Mouse (Mus musculus) lung, postnatal 0 days (tissue): ENCODE measurements around the gene Itpr2. TPM values are rescaled to one million over a fixed set of nuclear protein-coding genes. Genes with fewer than 3 reads are reported as not detected.
A peak's percentile ranks its signal among the peaks of the same experiment; 100 is the strongest.

Experiments used
- ATAC-seq: fragments of 200-750 bp; cut with Nextera tagmentation; 2 replicates; pipeline ENCODE4 v1.8.0; 2017; ENCODE audit warnings: moderate library complexity
- DNase-seq: peaks from one replicate; pipeline ENCODE4 v3.0.0-alpha.2; 2016; ENCODE audit warnings: low spot score
- H3K27ac ChIP-seq: fragments of 300-500 bp; sonication (generic); 2 replicates; pipeline ENCODE4 v1.5.1; 2014; ENCODE audit warnings: antibody characterized with exemption, mild to moderate bottlenecking, low read length, mixed read lengths
- H3K27me3 ChIP-seq: fragments of 300-500 bp; sonication (generic); replicated peaks from 2 replicates; pipeline ENCODE4 v1.6.1; 2014; ENCODE audit warnings: low read length, mixed read lengths; ENCODE audit not compliant: insufficient read depth
- H3K36me3 ChIP-seq: fragments of 300-500 bp; sonication (generic); 2 replicates; pipeline ENCODE4 v1.6.1; 2014; ENCODE audit warnings: low read length, mixed read lengths; ENCODE audit not compliant: insufficient read depth
- H3K4me1 ChIP-seq: fragments of 300-500 bp; sonication (generic); 2 replicates; pipeline ENCODE4 v1.6.1; 2014; ENCODE audit warnings: antibody characterized with exemption, low read depth, low read length, mixed read lengths; ENCODE audit not compliant: insufficient read depth
- H3K4me2 ChIP-seq: fragments of 300-500 bp; sonication (generic); replicated peaks from 2 replicates; pipeline ENCODE4 v1.6.1; 2014; ENCODE audit warnings: low read depth, mild to moderate bottlenecking, low read length, moderate library complexity, mixed read lengths
- H3K4me3 ChIP-seq: fragments of 300-500 bp; sonication (generic); 2 replicates; pipeline ENCODE4 v1.5.1; 2014; ENCODE audit warnings: low read depth, low read length
- H3K9ac ChIP-seq: fragments of 300-500 bp; sonication (generic); replicated peaks from 2 replicates; pipeline ENCODE4 v1.6.1; 2014; ENCODE audit warnings: low read depth, mild to moderate bottlenecking
- H3K9me3 ChIP-seq: fragments of 300-500 bp; sonication (generic); 2 replicates; pipeline ENCODE4 v1.6.1; 2016; ENCODE audit warnings: low read length, mixed read lengths
- CTCF ChIP-seq: IDR thresholded peaks from 2 replicates; pipeline ENCODE4 v1.5.1; 2016; ENCODE audit warnings: antibody characterized with exemption, mild to moderate bottlenecking
- EP300 ChIP-seq: IDR thresholded peaks from 2 replicates; pipeline ENCODE4 v1.6.1; 2016; ENCODE audit warnings: antibody characterized with exemption, mild to moderate bottlenecking, control low read depth
- WGBS: fragments of 180-500 bp; shearing (Covaris S2); extraction: QIAGEN DNeasy Blood & Tissue Kit; methylation state at CpG from one replicate; pipeline ENCODE4 v1.1.7; 2014; 5-methylcytosine and 5-hydroxymethylcytosine counted together
- polyA plus RNA-seq: library from polyadenylated mRNA; unstranded; fragments of >200 nt; fragmentation: Nextera tagmentation; extraction: Ambion mirVana; gene quantifications from 2 replicates; pipeline ENCODE4 v1.2.1, GENCODE M21; 2015

Itpr2 gene
- polyA plus RNA-seq, 1 experiment from 2014 or later, result 15.7 TPM

GRCm38 (mm10) chr6:146110832-146111741 is 390.9 kb downstream of the Itpr2 start:
- H3K27ac ChIP-seq, result no peak overlapping the region
- no peaks in the 10 kb centered on the region for H3K9me3 ChIP-seq
- H3K4me2 ChIP-seq, result no peak overlapping the region
- no peak overlapping the region for H3K9ac ChIP-seq
- H3K4me3 ChIP-seq, result no peak overlapping the region
- no peaks in the 10 kb centered on the region for H3K27me3 ChIP-seq
- no peak for TF ChIP-seq EP300
- peak; percentile 40 for DNase-seq
- no peaks in the 10 kb centered on the region for H3K36me3 ChIP-seq
- no peaks in the 10 kb centered on the region for H3K4me1 ChIP-seq
- 46% methylated on average over 21 of the region's 21 CpGs for WGBS
- ATAC-seq, result peak; percentile 26; the same call in 1 of the 2 replicates

- Histone ChIP-seq H3K36me3 (no peaks in the 10 kb centered on the region), H3K9ac (no peak overlapping the region), H3K4me1 (no peaks in the 10 kb centered on the region), H3K4me3 (no peak overlapping the region), H3K9me3 (no peaks in the 10 kb centered on the region), H3K4me2 (no peak overlapping the region), H3K27me3 (no peaks in the 10 kb centered on the region), H3K27ac (no peak overlapping the region)
- no peak for DNase-seq
- no peak for TF ChIP-seq CTCF
- no peak for TF ChIP-seq EP300
- WGBS, result 61% methylated on average over 4 of the region's 4 CpGs
- no peak for ATAC-seq
Observed at GRCm38 (mm10) chr6:146110425-146110824, 391.6 kb downstream of the Itpr2 start.

- no peak for TF ChIP-seq EP300
- no peak for TF ChIP-seq CTCF
- WGBS, result 65% methylated on average over 7 of the region's 7 CpGs
- H3K4me2 ChIP-seq, result no peak overlapping the region
- H3K9ac ChIP-seq, result no peak overlapping the region
- H3K9me3 ChIP-seq, result no peaks in the 10 kb centered on the region
- no peaks in the 10 kb centered on the region for H3K36me3 ChIP-seq
- no peaks in the 10 kb centered on the region for H3K4me1 ChIP-seq
- H3K27ac ChIP-seq, result no peak overlapping the region
- no peak overlapping the region for H3K4me3 ChIP-seq
- no peaks in the 10 kb centered on the region for H3K27me3 ChIP-seq
- ATAC-seq, result no peak
- peak; percentile 19 for DNase-seq
Observed at GRCm38 (mm10) chr6:146108695-146109094, 393.3 kb downstream of the Itpr2 start.

- no peak overlapping the region for H3K9ac ChIP-seq
- no peak overlapping the region for H3K4me3 ChIP-seq
- H3K36me3 ChIP-seq, result no peaks in the 10 kb centered on the region
- H3K4me1 ChIP-seq, result no peaks in the 10 kb centered on the region
- ATAC-seq, result no peak
- no peaks in the 10 kb centered on the region for H3K9me3 ChIP-seq
- DNase-seq, result peak; percentile 27
- no peaks in the 10 kb centered on the region for H3K27me3 ChIP-seq
- H3K27ac ChIP-seq, result no peak overlapping the region
- 68% methylated on average over 4 of the region's 4 CpGs for WGBS
- no peak overlapping the region for H3K4me2 ChIP-seq
- TF ChIP-seq EP300 (no peak), CTCF (no peak)
Observed at GRCm38 (mm10) chr6:146107117-146107832, 394.7 kb downstream of the Itpr2 start.

GRCm38 (mm10) chr6:146083056-146083961 is 418.7 kb downstream of the Itpr2 start:
- Histone ChIP-seq H3K9me3 (no peaks in the 10 kb centered on the region), H3K4me3 (no peak overlapping the region), H3K27ac (no peak overlapping the region), H3K9ac (no peak overlapping the region), H3K36me3 (no peaks in the 10 kb centered on the region), H3K27me3 (no peaks in the 10 kb centered on the region), H3K4me1 (no peaks in the 10 kb centered on the region), H3K4me2 (no peak overlapping the region)
- no peak for ATAC-seq
- no peak for DNase-seq
- TF ChIP-seq EP300, result no peak
- no peak for TF ChIP-seq CTCF
- WGBS, result 57% methylated on average over 15 of the region's 15 CpGs
